Mouse (Mus musculus) limb, embryonic 11.5 days (tissue): ENCODE data around the gene Ms4a4d. TPM values are rescaled to one million over a fixed set of nuclear protein-coding genes. Genes with fewer than 3 reads are reported as not detected.
"Not testable (repeated sequence)": the region's sequence is repeated elsewhere in the genome, so short reads cannot be mapped to it uniquely, and the experiment has no call there.

Source experiments
- ATAC-seq: fragments of 200-750 bp; cut with Nextera tagmentation; 2 replicates; pipeline ENCODE4 v1.8.0; 2017; ENCODE audit warnings: low read depth; ENCODE audit not compliant: insufficient number of reproducible peaks, low FRiP score, low TSS enrichment
- DNase-seq: peaks from one replicate; pipeline ENCODE4 v3.0.0-alpha.2; 2015; ENCODE audit warnings: low spot score
- H3K27ac ChIP-seq: fragments of 300-500 bp; sonication (generic); replicated peaks from 2 replicates; pipeline ENCODE4 v1.5.1; 2014; ENCODE audit warnings: low read depth, mild to moderate bottlenecking, low read length
- H3K27me3 ChIP-seq: fragments of 300-500 bp; sonication (generic); 2 replicates; pipeline ENCODE4 v1.6.1; 2014; ENCODE audit warnings: mild to moderate bottlenecking, low read length, mixed read lengths; ENCODE audit not compliant: control insufficient read depth, insufficient read depth
- H3K36me3 ChIP-seq: fragments of 300-500 bp; sonication (generic); 2 replicates; pipeline ENCODE4 v1.6.1; 2014; ENCODE audit warnings: mild to moderate bottlenecking, low read length, moderate library complexity, mixed read lengths; ENCODE audit not compliant: control insufficient read depth, insufficient read depth
- H3K4me1 ChIP-seq: fragments of 300-500 bp; sonication (generic); 2 replicates; pipeline ENCODE4 v1.6.1; 2014; ENCODE audit warnings: low read length, mixed read lengths; ENCODE audit not compliant: control insufficient read depth, insufficient read depth
- H3K4me2 ChIP-seq: fragments of 300-500 bp; sonication (generic); 2 replicates; pipeline ENCODE4 v1.6.1; 2014; ENCODE audit warnings: low read depth, mild to moderate bottlenecking, moderate library complexity; ENCODE audit not compliant: severe bottlenecking
- H3K4me3 ChIP-seq: fragments of 300-500 bp; sonication (generic); 2 replicates; pipeline ENCODE4 v1.5.1; 2014; ENCODE audit warnings: low read depth, low read length
- H3K9ac ChIP-seq: fragments of 300-500 bp; sonication (generic); 2 replicates; pipeline ENCODE4 v1.6.1; 2014; ENCODE audit warnings: mild to moderate bottlenecking, low read length
- H3K9me3 ChIP-seq: fragments of 300-500 bp; sonication (generic); 2 replicates; pipeline ENCODE4 v1.6.1; 2016; ENCODE audit warnings: low read length; ENCODE audit not compliant: control insufficient read depth
- WGBS: fragments of 180-500 bp; shearing (Covaris S2); extraction: QIAGEN DNeasy Blood & Tissue Kit; methylation state at CpG from one replicate; pipeline ENCODE4 v1.1.7; 2014; 5-methylcytosine and 5-hydroxymethylcytosine counted together
- polyA plus RNA-seq: library from polyadenylated mRNA; unstranded; fragments of >200 nt; fragmentation: Nextera tagmentation; extraction: Ambion mirVana; gene quantifications from 2 replicates; pipeline ENCODE4 v1.2.1, GENCODE M21; 2014

Gene Ms4a4d
- polyA plus RNA-seq = 0.41 and 1.1 TPM in 2 replicates

- Histone ChIP-seq H3K27me3 (no peaks in the 10 kb centered on the region), H3K9ac (no peak within 1 kb of the TSS), H3K9me3 (no peaks in the 10 kb centered on the region), H3K27ac (no peak within 1 kb of the TSS), H3K4me2 (no peak within 1 kb of the TSS), H3K4me3 (no peak within 1 kb of the TSS), H3K4me1 (no peaks in the 10 kb centered on the region), H3K36me3 (no peaks in the 10 kb centered on the region)
- ATAC-seq (no peak), DNase-seq (no peak)
- WGBS = 10% methylated on average over 7 of the region's 7 CpGs
These were observed at the start of gene Ms4a4d for GRCm38 (mm10) chr19:11536593-11536992. TSS of gene Ms4a4d (plus strand) at chr19:11536801.

GRCm38 (mm10) chr19:11491406-11492189, 45.0 kb upstream of the Ms4a4d start:
- H3K9me3 ChIP-seq = no peaks in the 10 kb centered on the region

GRCm38 (mm10) chr19:11492671-11493070, 43.9 kb upstream of the Ms4a4d start:
- Histone ChIP-seq H3K4me1 (no peaks in the 10 kb centered on the region), H3K4me3 (no peak overlapping the region), H3K9me3 (no peaks in the 10 kb centered on the region), H3K36me3 (no peaks in the 10 kb centered on the region), H3K9ac (no peak overlapping the region), H3K27ac (no peak overlapping the region), H3K4me2 (no peak overlapping the region), H3K27me3 (no peaks in the 10 kb centered on the region)
- no peak for ATAC-seq
- WGBS = 83% methylated on average over 1 of the region's 1 CpGs
- DNase-seq = no peak

More at GRCm38 (mm10) chr19:11491406-11492189, 45.0 kb upstream of the Ms4a4d start:
- Histone ChIP-seq H3K36me3 (no peaks in the 10 kb centered on the region), H3K9ac (no peak overlapping the region), H3K4me3 (no peak overlapping the region), H3K27ac (no peak overlapping the region), H3K27me3 (no peaks in the 10 kb centered on the region), H3K4me2 (no peak overlapping the region), H3K4me1 (no peaks in the 10 kb centered on the region)
- ATAC-seq (no peak), DNase-seq (no peak)
- WGBS = 68% methylated on average over 4 of the region's 4 CpGs

GRCm38 (mm10) chr19:11494519-11494918, 42.1 kb upstream of the Ms4a4d start:
- H3K4me2 ChIP-seq = no peak overlapping the region
- ATAC-seq (no peak), DNase-seq (no peak)
- H3K9ac ChIP-seq = no peak overlapping the region
- H3K4me3 ChIP-seq = no peak overlapping the region
- no peaks in the 10 kb centered on the region for H3K27me3 ChIP-seq
- H3K27ac ChIP-seq = no peak overlapping the region
- no peaks in the 10 kb centered on the region for H3K9me3 ChIP-seq
- H3K4me1 ChIP-seq = no peaks in the 10 kb centered on the region
- H3K36me3 ChIP-seq = no peaks in the 10 kb centered on the region
- WGBS = 92% methylated on average over 3 of the region's 3 CpGs

GRCm38 (mm10) chr19:11496361-11496760, 40.2 kb upstream of the Ms4a4d start:
- no peak overlapping the region for H3K4me2 ChIP-seq
- H3K4me3 ChIP-seq = no peak overlapping the region
- H3K9ac ChIP-seq = no peak overlapping the region
- H3K4me1 ChIP-seq = no peaks in the 10 kb centered on the region
- WGBS = 83% methylated on average over 6 of the region's 6 CpGs
- no peak for ATAC-seq
- H3K9me3 ChIP-seq = no peaks in the 10 kb centered on the region
- H3K27me3 ChIP-seq = no peaks in the 10 kb centered on the region
- no peaks in the 10 kb centered on the region for H3K36me3 ChIP-seq
- no peak for DNase-seq
- no peak overlapping the region for H3K27ac ChIP-seq

GRCm38 (mm10) chr19:11497300-11497699, 39.3 kb upstream of the Ms4a4d start:
- H3K4me2 ChIP-seq, ATAC-seq, H3K9me3 ChIP-seq, H3K27ac ChIP-seq, H3K4me3 ChIP-seq, H3K9ac ChIP-seq, H3K4me1 ChIP-seq, H3K36me3 ChIP-seq, DNase-seq, H3K27me3 ChIP-seq: not testable (repeated sequence)
- 88% methylated on average over 1 of the region's 1 CpGs for WGBS

GRCm38 (mm10) chr19:11500796-11501195, 35.8 kb upstream of the Ms4a4d start:
- ATAC-seq (no peak), DNase-seq (no peak)
- H3K4me1 ChIP-seq = no peaks in the 10 kb centered on the region
- no peak overlapping the region for H3K4me2 ChIP-seq
- WGBS = 90% methylated on average over 1 of the region's 1 CpGs
- no peaks in the 10 kb centered on the region for H3K27me3 ChIP-seq
- H3K36me3 ChIP-seq = no peaks in the 10 kb centered on the region
- H3K9me3 ChIP-seq = no peaks in the 10 kb centered on the region
- no peak overlapping the region for H3K9ac ChIP-seq
- H3K27ac ChIP-seq = no peak overlapping the region
- no peak overlapping the region for H3K4me3 ChIP-seq

- DNase-seq = no peak
- Histone ChIP-seq H3K27me3 (no peaks in the 10 kb centered on the region), H3K36me3 (no peaks in the 10 kb centered on the region), H3K9ac (no peak overlapping the region), H3K4me1 (no peaks in the 10 kb centered on the region), H3K4me3 (no peak overlapping the region), H3K4me2 (no peak overlapping the region), H3K27ac (no peak overlapping the region), H3K9me3 (no peaks in the 10 kb centered on the region)
- WGBS = 88% methylated on average over 4 of the region's 4 CpGs
- ATAC-seq = no peak
These were observed 35.3 kb upstream of the Ms4a4d start for GRCm38 (mm10) chr19:11501326-11501725.

- Histone ChIP-seq H3K4me2 (no peak overlapping the region), H3K4me3 (no peak overlapping the region), H3K36me3 (no peaks in the 10 kb centered on the region), H3K27ac (no peak overlapping the region), H3K27me3 (no peaks in the 10 kb centered on the region), H3K9ac (no peak overlapping the region), H3K9me3 (no peaks in the 10 kb centered on the region), H3K4me1 (no peaks in the 10 kb centered on the region)
- 91% methylated on average over 1 of the region's 1 CpGs for WGBS
- DNase-seq = no peak
- ATAC-seq = no peak
These were observed 31.7 kb upstream of the Ms4a4d start for GRCm38 (mm10) chr19:11504857-11505256.
